Mouse (Mus musculus) left cerebral cortex, adult 9 months (tissue): ENCODE data around the gene Specc1l.
"Not testable (repeated sequence)": the region's sequence is repeated elsewhere in the genome, so short reads cannot be mapped to it uniquely, and the experiment has no call there.

ENCODE experiments used
- DNase-seq, 2 experiments: peaks; one replicate each; pipeline ENCODE4 v3.0.0; 2022; ENCODE audit warnings: low spot score in 2 of 2

Gene Specc1l

DNA sequence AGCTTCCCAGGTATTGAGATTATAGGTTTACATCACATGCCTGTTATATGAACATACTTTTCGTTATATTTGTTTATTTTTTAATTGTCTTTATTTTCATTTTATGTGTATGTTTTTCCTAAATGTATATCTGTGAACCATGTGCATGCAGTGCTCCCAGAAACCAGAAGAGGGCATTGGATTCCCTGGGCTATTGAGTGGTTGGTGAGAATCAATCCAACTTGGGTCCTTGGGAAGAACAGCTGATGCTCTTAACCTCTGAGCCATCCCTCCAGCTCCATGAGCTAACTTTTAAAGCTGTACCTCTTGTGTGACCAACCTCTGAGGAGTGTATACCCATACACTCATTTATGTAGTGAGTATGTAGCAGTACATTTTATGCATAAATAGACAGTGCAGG, 65.6 kb downstream of the Specc1l start:
- DNase-seq, result peak in 1 of 2 experiments; percentile 23

DNA sequence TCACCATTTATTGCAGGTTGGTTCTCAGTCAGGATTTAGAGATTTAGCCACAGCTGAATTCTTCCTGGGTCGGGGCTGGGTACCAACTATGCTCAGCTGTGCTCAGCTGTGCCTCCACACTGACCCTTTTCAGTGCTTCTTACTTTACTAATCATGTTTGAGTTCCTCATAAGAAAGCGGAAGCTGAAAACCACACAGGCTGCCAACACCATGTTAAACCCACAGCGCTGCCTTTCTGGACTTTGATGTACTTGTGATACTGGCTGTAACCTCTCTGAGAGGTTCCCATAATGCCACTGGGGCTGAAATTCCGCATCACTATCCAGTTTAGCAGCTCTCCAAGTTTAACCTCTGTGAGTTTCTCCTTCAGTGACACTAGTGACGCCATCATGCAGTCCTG, 70.8 kb downstream of the Specc1l start:
- no peak for DNase-seq

DNA sequence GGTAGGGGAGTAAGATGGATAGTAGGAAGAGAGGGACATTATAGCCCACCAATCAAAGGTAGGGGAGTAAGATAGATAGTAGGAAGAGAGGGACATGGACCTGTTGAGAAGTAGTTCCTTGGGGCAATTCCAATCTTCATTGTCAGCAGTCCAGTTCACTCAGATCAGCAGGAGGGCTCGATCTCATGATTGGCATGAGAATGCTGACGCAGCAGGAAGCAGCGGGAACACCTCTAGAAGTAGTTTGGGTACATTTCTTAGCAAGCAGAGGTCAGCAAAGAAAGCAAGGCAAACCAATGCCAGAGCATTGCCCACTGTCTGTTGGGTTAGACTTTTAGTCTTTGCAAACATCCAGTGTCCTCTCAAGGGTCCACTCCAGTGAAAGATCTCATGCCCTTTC, 71.9 kb downstream of the Specc1l start:
- no peak for DNase-seq

DNA sequence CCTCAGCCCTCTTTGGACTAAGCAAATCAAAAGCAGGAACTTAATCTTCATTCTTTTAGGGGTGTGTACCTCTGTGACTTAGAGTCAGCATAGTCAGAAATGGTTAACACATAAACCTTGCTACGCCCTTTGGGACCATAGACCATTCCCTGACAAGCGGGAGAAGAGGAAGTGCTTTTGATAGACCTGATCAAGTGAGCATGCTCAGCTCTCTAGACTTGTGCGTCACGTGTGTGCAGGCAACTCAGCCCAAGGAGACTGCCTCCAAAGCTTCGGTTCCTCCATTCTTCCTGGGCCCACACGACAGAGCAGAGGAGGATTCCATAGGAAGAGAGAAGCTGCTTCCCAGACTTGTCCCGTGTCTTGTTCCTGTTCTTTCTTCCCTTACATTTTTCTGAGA, 76.7 kb downstream of the Specc1l start:
- no peak for DNase-seq

DNA sequence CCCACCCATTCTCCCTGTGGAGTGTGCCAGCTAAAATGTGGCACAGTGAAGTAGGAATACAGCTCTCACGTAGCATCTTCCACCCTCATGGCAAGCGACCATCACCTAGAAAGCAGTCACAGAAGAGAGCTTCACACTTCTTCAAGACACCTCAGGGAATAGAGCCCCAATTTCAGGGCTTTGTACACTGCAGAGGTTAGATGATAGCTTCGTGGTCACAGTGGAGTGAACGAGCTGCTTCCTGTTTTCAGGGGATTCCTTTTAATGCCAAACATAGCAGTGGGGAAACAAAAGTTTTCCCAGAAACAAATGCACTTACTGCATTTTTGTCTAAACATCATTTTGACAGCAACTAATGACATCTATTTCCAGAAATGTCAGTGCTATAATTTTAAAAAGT, 77.5 kb downstream of the Specc1l start:
- DNase-seq, result no peak

DNA sequence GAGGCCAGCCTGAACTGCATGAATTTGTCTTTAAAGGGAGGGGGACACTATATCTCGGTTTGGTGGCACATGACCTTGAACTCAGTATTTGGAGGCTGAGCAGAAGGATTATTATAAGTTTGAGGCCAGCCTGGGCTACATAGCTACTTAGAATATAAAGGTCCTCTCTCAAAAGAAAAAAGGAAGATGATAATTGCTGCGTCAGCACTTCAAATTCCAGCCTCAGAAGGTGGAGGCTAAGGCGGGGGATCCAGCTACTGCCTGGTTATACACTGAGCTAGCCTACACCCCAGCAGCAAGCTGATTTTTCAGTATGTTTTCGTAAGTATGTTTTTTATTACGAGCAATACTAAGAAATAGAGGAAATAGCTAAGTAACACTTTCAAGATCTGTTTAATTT, 78.8 kb downstream of the Specc1l start:
- no peak for DNase-seq

DNA sequence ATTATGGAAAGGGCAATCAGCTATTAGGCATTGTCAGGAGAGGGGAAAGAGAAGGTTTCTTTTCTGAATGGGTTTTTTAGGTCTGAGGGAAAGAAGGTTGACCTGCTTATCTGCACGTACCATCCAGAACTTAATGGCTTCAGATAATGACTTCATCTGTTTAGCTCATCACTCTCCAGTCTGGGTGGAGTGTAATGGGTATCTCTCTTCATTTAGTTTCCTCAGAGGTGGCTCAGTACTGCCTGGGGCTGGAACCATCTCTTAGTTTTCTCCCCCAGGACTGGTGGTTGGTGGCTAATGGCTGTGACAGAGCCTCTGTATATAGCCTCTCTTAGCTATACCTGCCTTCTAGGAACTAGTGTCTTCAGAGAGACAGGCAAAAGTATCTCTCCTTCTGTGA, 79.5 kb downstream of the Specc1l start:
- no peak for DNase-seq

DNA sequence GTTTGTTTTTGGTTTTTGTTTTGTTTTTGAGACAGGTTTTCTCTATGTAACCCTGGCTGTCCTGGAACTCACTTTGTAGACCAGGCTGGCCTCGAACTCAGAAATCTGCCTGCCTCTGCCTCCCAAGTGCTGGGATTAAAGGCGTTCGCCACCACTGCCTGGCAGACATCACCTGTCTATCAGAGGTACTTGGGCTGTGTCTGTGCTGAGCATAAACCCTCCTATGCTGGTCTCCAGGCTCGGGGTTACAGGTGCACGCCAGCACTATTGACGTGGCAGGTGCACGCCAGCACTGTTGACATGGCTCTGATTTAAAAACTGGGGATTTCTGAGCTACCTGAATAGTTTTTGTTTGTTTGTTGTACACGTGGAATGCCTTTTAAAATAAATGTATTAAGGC, 80.3 kb downstream of the Specc1l start:
- DNase-seq, result not testable (repeated sequence)

DNA sequence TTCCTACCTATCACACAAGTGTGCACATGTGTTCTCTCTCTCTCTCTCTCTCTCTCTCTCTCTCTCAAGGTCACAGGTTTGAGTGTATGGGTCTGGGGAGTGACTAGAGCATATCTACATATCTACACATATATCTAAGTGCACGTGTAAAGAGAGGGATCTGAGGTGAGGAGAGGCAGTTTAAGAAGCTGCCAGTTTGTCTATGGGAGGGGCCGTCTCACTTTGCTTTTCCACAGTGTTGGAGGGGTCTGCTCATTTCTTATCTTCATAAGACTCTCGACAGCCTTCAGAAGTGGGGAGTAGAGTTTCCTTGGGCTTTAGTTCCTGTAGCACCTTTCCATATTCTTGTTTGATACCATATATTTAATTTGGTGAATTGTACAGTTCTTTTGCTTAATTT, 81.4 kb downstream of the Specc1l start:
- no peak for DNase-seq

DNA sequence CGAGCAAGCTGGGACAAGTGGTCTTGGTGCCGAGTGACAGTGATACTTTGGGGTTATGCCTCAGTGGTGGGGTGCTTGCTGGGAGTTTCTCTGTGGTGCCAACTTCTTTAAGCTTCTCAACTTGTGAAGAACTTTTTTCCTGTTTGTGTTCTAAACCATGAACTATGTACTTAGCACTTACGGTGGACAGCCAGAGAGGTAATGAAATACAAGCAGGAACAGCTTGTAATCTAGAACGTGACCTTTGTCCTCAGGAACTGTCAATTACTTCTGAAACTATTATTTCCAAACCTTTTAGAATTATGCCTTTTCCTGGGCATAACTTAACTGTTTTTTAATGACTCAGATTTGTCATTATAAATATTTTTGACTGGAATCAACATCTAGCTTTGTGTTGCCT, 82.5 kb downstream of the Specc1l start:
- DNase-seq, result no peak

DNA sequence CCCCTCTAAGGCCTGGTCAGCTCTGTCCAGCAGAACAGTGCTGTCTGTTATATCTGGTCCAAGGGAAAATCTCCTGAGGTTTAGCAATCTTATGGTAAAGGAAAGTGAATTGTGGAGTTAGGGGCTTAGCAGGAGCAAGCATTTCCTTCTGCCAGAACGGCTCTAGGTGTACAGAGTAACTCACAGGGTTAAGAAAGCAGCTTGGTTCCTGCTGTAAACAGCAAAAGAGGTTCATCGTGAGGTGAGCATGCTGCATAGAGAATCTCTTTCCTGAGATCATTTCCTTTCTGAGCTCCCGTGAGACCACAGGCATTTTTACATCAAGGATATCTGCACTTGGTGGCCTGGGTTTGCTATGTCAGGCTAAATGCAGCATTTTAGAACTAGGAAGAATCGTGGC, 83.1 kb downstream of the Specc1l start:
- no peak for DNase-seq

DNA sequence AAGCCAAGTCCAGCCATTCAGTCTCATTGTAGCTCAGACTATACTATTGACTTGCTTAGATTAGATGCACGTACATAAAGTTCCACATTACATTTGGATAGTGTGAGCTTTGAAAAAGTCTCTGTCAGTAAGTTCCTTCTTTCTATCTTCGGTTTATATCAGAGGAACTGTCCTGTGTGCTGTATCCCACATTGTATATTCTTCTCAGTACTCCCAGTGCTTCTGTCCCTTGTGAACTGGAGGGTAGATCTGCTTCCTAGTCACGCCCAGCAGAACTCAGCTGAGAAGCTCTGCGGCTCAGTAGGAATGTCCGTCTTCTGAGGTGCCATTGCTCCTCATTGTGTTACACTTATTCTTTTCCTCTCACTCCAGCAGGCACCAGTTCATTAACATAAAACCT, 86.7 kb downstream of the Specc1l start:
- no peak for DNase-seq

DNA sequence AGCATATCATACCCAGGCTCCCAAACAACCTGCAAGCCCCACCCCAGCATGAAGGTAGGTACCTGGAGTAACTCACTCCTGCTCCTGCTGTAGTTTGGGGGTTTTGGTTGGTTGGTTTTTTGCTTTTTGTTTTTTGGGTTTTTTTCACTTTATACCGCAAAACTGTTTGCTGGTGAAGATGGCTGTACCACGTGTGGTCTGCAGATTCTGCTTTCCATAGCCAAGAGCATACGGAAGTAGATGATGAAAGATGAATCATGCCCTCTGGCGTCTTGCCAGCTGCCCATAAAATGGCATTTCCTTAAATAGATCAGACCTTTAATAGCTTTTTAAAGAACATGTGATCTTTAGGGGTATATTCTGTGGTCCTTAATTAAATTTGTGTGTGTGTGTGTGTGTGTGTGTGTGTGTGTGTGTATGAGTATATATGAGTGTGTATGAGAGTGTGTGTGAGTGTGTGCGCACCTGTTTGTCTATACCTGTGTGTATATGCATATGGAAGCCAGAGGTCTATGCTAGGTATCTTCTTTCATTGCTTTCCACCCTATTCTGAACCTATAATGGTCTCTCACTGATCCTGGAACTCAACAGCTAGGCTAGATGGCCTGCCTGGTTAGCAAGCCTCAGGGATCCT, 88.0 kb downstream of the Specc1l start:
- DNase-seq, result peak in 1 of 2 experiments; percentile 37

DNA sequence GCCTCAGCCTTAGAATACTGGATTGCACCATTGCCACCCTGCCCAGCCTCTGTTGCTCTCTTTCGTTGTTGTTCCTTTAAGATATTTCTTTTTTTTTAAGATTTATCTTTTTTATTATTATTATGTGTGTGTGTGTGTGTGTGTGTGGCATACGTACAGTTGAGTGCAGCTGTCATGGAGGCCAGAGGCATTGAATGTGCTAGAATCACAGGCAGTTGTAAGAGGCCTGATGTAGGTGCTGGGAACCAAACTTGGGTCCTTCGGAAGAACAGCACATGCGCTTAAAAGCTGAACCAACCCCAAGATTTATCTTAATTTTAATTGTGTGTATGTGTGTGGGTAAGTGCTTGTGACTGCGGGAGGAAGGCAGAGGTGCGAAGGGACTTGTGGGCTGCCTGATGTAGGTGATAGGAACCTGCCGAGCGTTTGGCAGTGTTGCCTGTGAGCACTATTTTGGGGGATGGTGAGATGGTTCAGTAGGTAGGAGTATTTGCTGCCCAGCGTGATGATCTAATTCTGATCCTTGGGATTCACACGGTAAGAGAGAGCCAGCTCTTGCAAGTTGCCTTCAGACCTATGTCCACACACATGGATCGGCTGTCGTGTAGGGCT, 89.4 kb downstream of the Specc1l start:
- DNase-seq, result no peak

DNA sequence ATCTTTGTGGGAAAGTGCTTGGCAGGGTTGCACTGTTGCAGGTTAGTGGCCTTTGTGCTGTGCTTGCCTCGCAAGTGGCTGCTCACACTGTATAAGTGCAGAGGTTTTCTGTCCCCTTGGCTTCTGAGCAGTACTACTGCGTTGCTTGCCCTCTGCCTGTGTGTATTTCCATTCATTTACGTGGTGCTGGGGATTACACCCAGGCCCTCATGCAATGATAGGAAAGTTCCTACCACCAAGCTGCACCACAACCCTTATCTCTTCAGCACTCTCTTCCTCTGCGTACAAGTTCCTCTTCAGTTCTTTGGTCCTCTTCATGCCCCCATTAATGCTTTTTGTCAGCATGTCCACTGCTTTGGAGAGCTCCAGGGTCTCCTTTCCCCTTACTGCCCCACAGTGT, 90.1 kb downstream of the Specc1l start:
- DNase-seq, result no peak

DNA sequence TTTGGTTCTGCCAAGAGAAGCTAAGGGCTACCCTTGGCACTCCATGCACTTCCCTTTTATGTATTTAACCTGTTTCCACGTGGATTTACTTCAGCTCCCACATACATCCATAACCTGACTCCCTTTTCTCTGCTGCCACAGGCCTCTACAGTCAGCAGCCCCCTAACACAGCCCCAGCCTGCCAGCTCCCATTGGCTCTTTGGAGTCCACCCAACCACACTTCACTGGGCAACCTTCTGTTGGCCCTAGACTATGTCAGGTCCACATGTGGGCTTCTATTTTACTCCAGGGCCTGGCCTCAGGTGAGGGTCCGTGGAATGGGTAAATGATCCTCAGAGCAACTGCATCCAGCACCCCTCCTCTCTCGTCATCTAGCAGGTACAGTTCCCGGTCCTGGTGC, 90.7 kb downstream of the Specc1l start:
- no peak for DNase-seq

DNA sequence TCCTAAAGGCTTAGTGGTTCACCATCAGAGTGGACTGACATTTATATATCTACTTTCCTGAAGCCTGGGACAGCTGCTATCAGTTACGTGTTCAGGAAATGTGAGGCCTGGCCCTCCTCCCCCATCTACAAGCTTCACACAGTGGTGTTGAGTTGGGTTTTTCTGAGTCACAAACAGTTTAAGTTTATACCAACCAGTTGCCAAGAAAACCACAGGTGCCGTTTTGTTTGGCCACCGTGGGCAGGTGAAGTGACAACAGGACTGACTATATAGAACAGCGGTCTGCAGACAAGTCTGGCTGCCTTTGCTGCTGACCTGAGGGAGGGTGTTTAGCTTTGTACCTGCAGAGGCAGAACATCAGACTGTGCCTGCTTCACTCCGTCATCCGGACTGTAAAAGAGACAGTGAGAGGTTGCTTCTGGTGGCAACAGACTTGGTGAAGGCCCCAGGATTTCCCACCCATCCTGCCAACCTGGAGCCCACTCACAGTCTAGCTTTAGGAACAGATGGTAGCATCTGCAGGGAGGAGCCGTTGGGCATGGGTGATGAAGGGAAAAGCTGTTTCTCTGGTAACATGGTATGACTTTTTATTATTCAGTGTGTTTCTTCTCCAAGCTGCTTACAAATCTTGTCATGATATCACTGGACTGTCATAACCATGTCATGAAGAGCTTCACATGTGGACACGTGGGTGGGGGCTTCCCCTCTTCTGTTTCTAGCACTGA, 91.6 kb downstream of the Specc1l start:
- DNase-seq, result peak; percentile 51 to 85

DNA sequence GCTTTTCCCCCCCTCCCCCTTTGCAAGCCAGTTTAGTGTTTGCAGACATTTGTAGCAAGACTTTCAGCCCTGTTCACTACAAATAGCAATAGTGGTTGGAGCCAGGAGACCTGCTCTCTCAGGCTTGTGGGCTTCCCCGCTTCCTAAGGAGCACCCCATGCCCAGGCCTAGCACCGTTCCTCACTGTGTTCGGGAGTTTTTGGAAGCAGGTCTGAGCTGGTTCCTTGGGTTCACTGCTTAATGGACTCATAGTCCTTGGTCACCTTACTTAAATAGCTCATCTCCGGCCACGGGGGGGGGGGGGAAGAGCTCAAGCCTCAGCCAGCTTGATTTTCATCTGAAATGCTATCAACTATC, 92.2 kb downstream of the Specc1l start:
- no peak for DNase-seq

DNA sequence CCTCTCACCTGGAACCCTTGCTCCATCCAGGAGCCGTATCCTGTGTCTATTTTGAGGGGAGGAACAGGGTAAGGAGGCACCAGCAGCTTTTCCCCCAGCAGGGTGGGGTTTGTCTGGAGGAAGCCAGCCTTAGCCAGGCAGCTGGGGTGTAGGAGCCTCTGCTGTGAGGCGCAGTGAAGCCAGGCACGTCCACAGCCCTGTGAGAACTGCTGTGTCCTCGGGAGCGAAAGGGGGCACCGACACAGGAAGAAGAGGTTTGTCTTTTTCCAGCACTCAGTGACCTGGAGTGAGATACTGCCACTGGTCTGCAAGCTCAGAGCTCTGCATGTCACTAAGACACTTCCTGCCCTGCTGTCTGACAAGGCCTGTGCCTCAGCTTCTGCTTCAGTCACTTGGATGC, 92.5 kb downstream of the Specc1l start:
- no peak for DNase-seq

DNA sequence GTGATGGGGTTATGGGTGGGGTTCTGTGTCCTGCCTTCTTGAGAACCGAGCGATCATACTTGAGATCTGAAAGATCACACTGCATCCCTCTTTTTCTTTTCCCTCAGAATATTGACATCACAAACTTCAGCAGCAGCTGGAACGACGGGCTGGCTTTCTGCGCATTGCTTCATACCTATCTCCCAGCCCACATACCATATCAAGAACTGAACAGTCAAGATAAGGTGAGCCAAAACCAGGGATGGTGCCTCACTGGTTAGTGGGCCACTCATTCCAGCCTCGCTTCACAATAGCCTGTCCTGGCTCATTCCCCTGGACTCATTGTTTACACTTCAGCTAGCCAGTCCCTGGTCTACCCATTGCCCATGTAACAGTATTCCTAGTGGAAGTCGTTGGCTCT, 95.3 kb downstream of the Specc1l start:
- no peak for DNase-seq

DNA sequence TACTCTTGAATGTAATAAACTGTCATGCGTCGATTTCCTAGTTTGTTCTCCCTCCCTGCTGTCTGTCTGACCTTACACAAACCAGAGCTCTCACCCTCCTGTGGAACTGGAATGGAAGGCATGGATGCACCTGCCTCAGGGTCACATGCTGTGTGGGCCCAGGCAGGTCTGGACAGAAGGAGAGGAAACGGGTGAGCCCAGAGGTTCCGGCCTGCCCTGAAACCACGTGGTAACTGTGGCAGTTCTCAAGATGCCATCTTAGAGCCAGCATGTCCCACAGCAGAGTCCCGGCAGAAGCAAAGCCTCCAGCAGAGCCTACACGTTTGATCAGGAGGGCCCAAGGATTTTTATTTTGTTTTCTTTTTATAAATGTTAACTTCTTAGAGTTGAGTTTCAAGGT, 100.5 kb downstream of the Specc1l start:
- DNase-seq, result no peak

DNA sequence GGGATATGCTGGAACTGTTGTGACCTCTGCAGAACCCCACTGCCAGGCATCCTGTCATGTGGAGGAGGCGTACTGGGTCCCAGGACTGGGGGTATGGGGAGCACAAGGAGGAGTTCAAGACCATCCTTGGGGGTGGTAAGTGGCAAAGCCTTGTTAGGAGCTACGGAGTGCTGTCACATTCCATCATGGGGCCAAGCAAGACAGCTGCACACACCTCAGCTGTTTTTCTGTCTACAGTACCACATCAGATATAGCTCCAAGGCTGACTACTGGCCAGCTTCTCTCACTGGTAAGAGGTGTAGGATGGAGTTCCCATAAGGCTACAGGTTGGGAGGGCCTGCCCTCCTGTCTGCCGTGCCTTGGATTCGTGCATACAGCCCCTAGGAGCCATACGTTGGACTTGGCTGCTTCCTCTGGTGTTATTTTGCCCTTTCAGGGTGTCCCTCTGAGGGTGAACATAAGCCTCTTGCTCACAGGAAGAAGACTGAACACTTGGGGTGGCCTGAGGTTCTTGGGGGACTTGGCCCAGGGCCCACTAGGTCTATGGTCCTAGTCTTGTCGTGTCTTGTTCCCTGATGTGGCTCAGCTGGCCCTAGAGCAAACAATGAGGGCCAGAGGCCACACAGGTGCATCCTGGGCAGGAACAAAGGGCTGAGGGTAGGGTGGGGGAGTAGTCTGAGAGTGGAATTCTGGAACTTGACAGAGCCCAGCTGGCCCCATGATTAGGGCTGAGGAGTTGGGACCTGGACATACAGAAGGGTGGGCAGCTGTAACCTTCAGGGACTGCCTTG, 102.5 kb downstream of the Specc1l start:
- no peak for DNase-seq

DNA sequence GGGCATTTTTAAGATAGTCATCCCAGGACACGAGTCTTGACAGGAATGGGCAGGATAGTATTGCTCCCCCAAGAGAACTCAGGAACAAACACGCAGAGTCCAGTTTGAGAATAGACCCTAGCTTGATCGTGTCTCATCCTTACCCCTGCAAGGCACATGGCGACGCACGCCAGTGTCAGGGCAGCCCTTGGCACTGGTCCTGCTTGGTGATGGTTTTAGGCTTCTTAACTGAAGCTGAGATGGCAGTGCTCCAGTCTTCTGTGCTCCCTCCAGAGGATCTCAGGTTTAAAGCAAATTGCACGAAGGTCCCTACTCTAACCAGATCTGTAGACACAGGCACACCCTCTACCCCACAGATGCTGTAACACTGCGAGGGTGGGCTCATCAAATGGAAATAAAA, 103.9 kb downstream of the Specc1l start:
- DNase-seq, result no peak
